11 mouse cellular contexts compared by ENCODE assay signal in the genomic region with DNA sequence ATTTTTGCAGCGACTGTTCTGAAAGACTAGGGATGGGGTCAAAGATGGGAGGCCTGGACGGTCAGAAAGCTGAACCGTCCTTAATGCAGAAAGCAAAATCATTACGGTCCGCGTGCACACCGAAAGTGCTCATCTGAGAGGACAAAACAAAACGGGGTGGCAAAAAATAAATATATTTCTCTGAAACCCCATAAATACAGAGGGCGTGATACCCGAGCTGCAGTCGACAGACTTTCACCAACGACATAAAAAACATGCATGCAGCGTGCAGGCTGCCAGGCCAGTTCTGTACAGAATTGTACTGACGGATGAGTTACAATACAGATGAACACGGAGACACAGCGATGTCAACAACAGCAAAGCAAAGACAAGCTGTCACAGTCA. TPM values are rescaled to one million over a fixed set of nuclear protein-coding genes. Genes with fewer than 3 reads are reported as not detected.
DNase-seq lines count a peak whose midpoint lies in the region; ATAC-seq lines count a peak whose summit lies in the region.
"Had no signal": no experiment of that assay in that cellular context is flagged by ENCODE, and none has a peak within 500 bp of the region (broad histone marks: within the 10 kb centered on the region; RNA-seq: fewer than 3 reads in every experiment).

No protein-coding gene starts in this region.

- ATAC-seq in heart, embryonic 12.5 days (ENCODE audit: insufficient number of reproducible peaks, low FRiP score): no peak
- no peak for ATAC-seq in hindbrain, embryonic 12.5 days (ENCODE audit: low FRiP score)
- ATAC-seq in midbrain, embryonic 15.5 days (replicated peaks): no peak

- intact Hi-C loops in heart, postnatal 14 days (cut with DNase I): loop anchor here (10.0 kb wide), 2 partner anchors 189 to 501 kb away; no protein-coding TSS in a partner anchor

- no peaks in the 10 kb centered on the region for H3K9me3 ChIP-seq in heart, embryonic 12.5 days (replicated peaks)
- H3K9me3 ChIP-seq in embryonic facial prominence, embryonic 10.5 days: no peaks in the 10 kb centered on the region
- no peaks in the 10 kb centered on the region for H3K9me3 ChIP-seq in hindbrain, embryonic 12.5 days (replicated peaks)
- H3K9me3 ChIP-seq in midbrain, embryonic 15.5 days: no peaks in the 10 kb centered on the region

- H3K36me3 ChIP-seq in heart, embryonic 12.5 days: no peaks in the 10 kb centered on the region
- H3K36me3 ChIP-seq in embryonic facial prominence, embryonic 10.5 days (replicated peaks): no peaks in the 10 kb centered on the region
- no peaks in the 10 kb centered on the region for H3K36me3 ChIP-seq in hindbrain, embryonic 12.5 days
- H3K36me3 ChIP-seq in midbrain, embryonic 15.5 days (replicated peaks): no peaks in the 10 kb centered on the region

- H3K27me3 ChIP-seq in heart, embryonic 12.5 days (replicated peaks): peaks cover 14% of the 10 kb centered on the region
- peaks cover 53% of the 10 kb centered on the region for H3K27me3 ChIP-seq in embryonic facial prominence, embryonic 10.5 days (replicated peaks; ENCODE audit: low read depth, poor library complexity, severe bottlenecking)
- H3K27me3 ChIP-seq in hindbrain, embryonic 12.5 days: peaks cover 12% of the 10 kb centered on the region
- no peaks in the 10 kb centered on the region for H3K27me3 ChIP-seq in midbrain, embryonic 15.5 days (replicated peaks)

- no peak for DNase-seq in heart, adult 11 months
- DNase-seq in embryonic facial prominence, embryonic 10.5 days (ENCODE audit: low spot score): no peak
- no peak for DNase-seq in layer of hippocampus, adult 9-10 months (ENCODE audit: low spot score)
- no peak for DNase-seq in adrenal gland, postnatal 10 days
- DNase-seq in heart, postnatal 14 days: no peak
- DNase-seq: heart, adult 2 months; right cerebral cortex, postnatal 4 days had no signal

- peak overlapping the region; percentile 87; the same call in 1 of the 2 replicates for H3K4me2 ChIP-seq in heart, embryonic 12.5 days
- H3K4me2 ChIP-seq in hindbrain, embryonic 12.5 days (replicated peaks): peak overlapping the region; percentile 71
- H3K4me2 ChIP-seq in midbrain, embryonic 15.5 days: peak overlapping the region; percentile 77

- no peak overlapping the region for H3K27ac ChIP-seq in heart, embryonic 12.5 days (ENCODE audit: poor library complexity, severe bottlenecking)
- H3K27ac ChIP-seq in embryonic facial prominence, embryonic 10.5 days (replicated peaks): no peak overlapping the region
- peak overlapping the region; percentile 32; the same call in 1 of the 2 replicates for H3K27ac ChIP-seq in hindbrain, embryonic 12.5 days
- 0 out of 2 replicates have a peak overlapping the region, but pooled peaks have one; percentile 18 for H3K27ac ChIP-seq in midbrain, embryonic 15.5 days
- H3K27ac ChIP-seq: heart, adult 2 months had no signal

- no peak overlapping the region for H3K9ac ChIP-seq in heart, embryonic 12.5 days
- no peak overlapping the region for H3K9ac ChIP-seq in hindbrain, embryonic 12.5 days
- peak overlapping the region; percentile 30; the same call in 1 of the 2 replicates for H3K9ac ChIP-seq in midbrain, embryonic 15.5 days

- 69% methylated on average over 16 of the region's 16 CpGs for WGBS in heart, embryonic 12.5 days
- 68% methylated on average over 16 of the region's 16 CpGs for WGBS in embryonic facial prominence, embryonic 10.5 days
- 47% methylated on average over 16 of the region's 16 CpGs for WGBS in hindbrain, embryonic 12.5 days
- 56% methylated on average over 16 of the region's 16 CpGs for WGBS in midbrain, embryonic 15.5 days

- peaks cover 26% of the 10 kb centered on the region for H3K4me1 ChIP-seq in heart, embryonic 12.5 days (replicated peaks)
- peaks cover 29% of the 10 kb centered on the region for H3K4me1 ChIP-seq in embryonic facial prominence, embryonic 10.5 days
- peaks cover 26% of the 10 kb centered on the region for H3K4me1 ChIP-seq in hindbrain, embryonic 12.5 days
- H3K4me1 ChIP-seq in midbrain, embryonic 15.5 days: peaks cover 19% of the 10 kb centered on the region

- no peak overlapping the region for H3K4me3 ChIP-seq in heart, embryonic 12.5 days
- peak overlapping the region; percentile 53; the same call in 1 of the 2 replicates for H3K4me3 ChIP-seq in embryonic facial prominence, embryonic 10.5 days
- peak overlapping the region; percentile 41 for H3K4me3 ChIP-seq in hindbrain, embryonic 12.5 days
- peak overlapping the region; percentile 54 for H3K4me3 ChIP-seq in midbrain, embryonic 15.5 days
- H3K4me3 ChIP-seq: heart, adult 2 months had no signal

RNA-seq across cellular contexts. Expression of a gene that starts 3.9 kb away (rescaled TPM):
- polyA plus RNA-seq in heart, embryonic 12.5 days (2016; fragmentation: Nextera tagmentation; extraction: Ambion mirVana): 0.74 and 0.95 TPM in 2 replicates
- polyA plus RNA-seq in embryonic facial prominence, embryonic 10.5 days (2016; fragmentation: Nextera tagmentation; extraction: Ambion mirVana): 0.62 and 0.88 TPM in 2 replicates
- polyA plus RNA-seq in hindbrain, embryonic 12.5 days (2016; fragmentation: Nextera tagmentation; extraction: Ambion mirVana): 11.6 and 12.6 TPM in 2 replicates
- polyA plus RNA-seq in midbrain, embryonic 15.5 days (2015; fragmentation: Nextera tagmentation; extraction: Ambion mirVana): 38.1 and 39.0 TPM in 2 replicates
- under 1 TPM; 0.76 to 0.81 TPM for total RNA-seq in adrenal gland, postnatal 10 days (2021)
- total RNA-seq in heart, postnatal 14 days (2021): under 1 TPM; 0.59 to 0.62 TPM
- total RNA-seq: liver, adult 2 months had no signal
- polyA plus RNA-seq: liver, adult 2 months had no signal

Comparison
In these comparisons a context has a peak if more than half of its experiments do, and no peak if none do; other contexts are left out.
1. H3K27ac ChIP-seq: peak in hindbrain, embryonic 12.5 days (single experiment) and midbrain, embryonic 15.5 days (single experiment); none in heart, embryonic 12.5 days (single experiment) and embryonic facial prominence, embryonic 10.5 days (single experiment).
2. Peak in every context shown above with its lines, with median percentiles within 50 percentile points of each other: H3K4me2 ChIP-seq.